Mouse (Mus musculus): ENCODE measurements around the gene Ybx2. TPM values are rescaled to one million over a fixed set of nuclear protein-coding genes. Genes with fewer than 3 reads are reported as not detected.

Ybx2 gene
- total and polyA plus RNA-seq, 3 experiments: 0.25 to 0.39 TPM; not detected in 1

DNA sequence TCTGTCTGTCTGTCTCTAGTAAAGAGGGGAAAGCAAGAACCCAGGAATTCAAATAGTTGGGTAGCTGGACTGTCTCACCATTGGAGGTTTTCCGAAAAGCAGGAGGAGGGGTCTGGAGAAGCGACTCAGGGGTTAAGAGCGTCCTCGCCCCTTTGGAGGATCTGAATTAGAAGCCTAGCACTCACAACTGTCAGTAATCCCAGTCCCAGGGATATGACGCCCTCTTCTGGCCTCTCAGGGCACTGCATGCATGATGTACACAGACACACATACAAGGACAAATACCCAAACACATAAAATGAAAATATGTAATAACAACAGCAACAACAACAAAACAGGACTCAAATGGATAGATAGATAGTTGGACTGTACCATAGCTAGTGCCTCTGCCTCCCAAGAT, 25.0 kb downstream of the Ybx2 start:
- H3K4me1 ChIP-seq (ENCODE audit: control insufficient read depth in 1 of 2, insufficient read depth in 2 of 2): peaks cover 8% of the 10 kb centered on the region in 2 experiments
- no peaks in the 10 kb centered on the region for H3K79me2 ChIP-seq (replicated peaks; ENCODE audit: control insufficient read depth, extremely low read depth, insufficient read depth, poor library complexity, severe bottlenecking)
- H3K27me3 ChIP-seq (replicated peaks): peaks cover 12% of the 10 kb centered on the region
- TF ChIP-seq CTCF (conservative IDR thresholded peaks at IDR 0.05 in 1 of 2, IDR thresholded peaks at IDR 0.05 in 1 of 2; ENCODE audit: low read depth in 2 of 2, low read length in 2 of 2) (peak; percentile 62 to 70), HCFC1 (IDR thresholded peaks at IDR 0.05; ENCODE audit: low read depth, low read length) (no peak), MAX (IDR thresholded peaks at IDR 0.05; ENCODE audit: low read length) (no peak), KAT2A (IDR thresholded peaks at IDR 0.05; ENCODE audit: insufficient replicate concordance, low read length) (no peak), ZC3H11A (IDR thresholded peaks at IDR 0.05; ENCODE audit: low read depth, low read length) (no peak), SMC3 (IDR thresholded peaks at IDR 0.05; ENCODE audit: low read depth, low read length) (peak; percentile 34; the same call in 1 of the 2 replicates), RAD21 (IDR thresholded peaks at IDR 0.05; ENCODE audit: low read depth, low read length) (peak; percentile 25), CHD2 (IDR thresholded peaks at IDR 0.05; ENCODE audit: low read length) (no peak), ZKSCAN1 (IDR thresholded peaks at IDR 0.05; ENCODE audit: borderline replicate concordance, low read depth, low read length) (no peak), MAZ (IDR thresholded peaks at IDR 0.05; ENCODE audit: low read depth, low read length) (no peak), RCOR1 (conservative IDR thresholded peaks at IDR 0.05; ENCODE audit: low read depth, low read length) (no peak), CHD1 (IDR thresholded peaks at IDR 0.05; ENCODE audit: low read depth, low read length) (no peak), BHLHE40 (IDR thresholded peaks at IDR 0.05; ENCODE audit: low read depth, low read length) (no peak), JUN (IDR thresholded peaks at IDR 0.05; ENCODE audit: insufficient read depth, low read depth, low read length) (no peak), IRF4 (IDR thresholded peaks at IDR 0.05; ENCODE audit: low read depth, low read length) (no peak), NELFE (IDR thresholded peaks at IDR 0.05; ENCODE audit: low read depth, low read length) (no peak), SIN3A (IDR thresholded peaks at IDR 0.05; ENCODE audit: low read length) (no peak)
- in situ Hi-C loops (cut with MboI; ENCODE audit: low pct_ligation_motif_present, low pct_unique_long_range_greater_than_20kb, low sequenced_read_pairs) (no loop called here), dilution Hi-C loops (cut with MboI; ENCODE audit: extremely low pct_ligation_motif_present, extremely low pct_unique_long_range_greater_than_20kb, low sequenced_read_pairs) (no loop called here)
- H3K9me3 ChIP-seq (replicated peaks; ENCODE audit: low read length): peaks cover 10% of the 10 kb centered on the region
- peak; percentile 37 for DNase-seq (ENCODE audit: extremely low read depth)
- H3K27ac ChIP-seq (ENCODE audit: insufficient read depth, low read depth): no peak overlapping the region
- H3K9ac ChIP-seq (ENCODE audit: insufficient read depth, low read depth): no peak overlapping the region
- H3K4me2 ChIP-seq (ENCODE audit: insufficient read depth, low read depth, poor library complexity, severe bottlenecking): no peak overlapping the region
- no peaks in the 10 kb centered on the region for H3K36me3 ChIP-seq (replicated peaks in 1 of 2; ENCODE audit: control insufficient read depth in 1 of 2, insufficient read depth in 1 of 2, low read length in 1 of 2)
- no peak overlapping the region for H3K4me3 ChIP-seq (replicated peaks in 1 of 3; ENCODE audit: low read depth in 2 of 3, low read length in 2 of 3, poor library complexity in 1 of 3)

DNA sequence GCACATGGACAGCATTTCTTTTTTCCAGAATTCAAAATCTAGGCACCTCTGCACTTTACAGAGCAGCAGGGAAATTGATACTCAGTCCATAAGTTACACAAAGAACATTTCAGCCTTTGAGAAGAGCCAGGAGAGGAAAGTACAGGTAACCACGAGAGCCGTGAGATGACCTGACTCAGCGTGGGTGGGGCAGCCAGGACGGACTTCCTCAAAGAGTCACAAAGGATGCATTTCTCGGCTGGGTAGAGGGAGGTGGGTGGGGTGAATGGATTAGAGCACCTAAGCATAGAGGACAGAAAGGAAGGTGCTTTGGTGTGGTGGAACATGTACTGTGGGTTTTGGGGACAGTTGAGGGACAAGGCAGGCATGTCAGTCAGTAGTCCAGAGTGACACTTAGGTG, 26.2 kb downstream of the Ybx2 start:
- dilution Hi-C loops (cut with MboI; ENCODE audit: extremely low pct_ligation_motif_present, extremely low pct_unique_long_range_greater_than_20kb, low sequenced_read_pairs) (no loop called here), in situ Hi-C loops (cut with MboI; ENCODE audit: low pct_ligation_motif_present, low pct_unique_long_range_greater_than_20kb, low sequenced_read_pairs) (no loop called here)
- Histone ChIP-seq H3K36me3 (replicated peaks in 1 of 2; ENCODE audit: control insufficient read depth in 1 of 2, insufficient read depth in 1 of 2, low read length in 1 of 2) (peaks cover 0 to 4% of the 10 kb centered on the region in 2 experiments), H3K79me2 (replicated peaks; ENCODE audit: control insufficient read depth, extremely low read depth, insufficient read depth, poor library complexity, severe bottlenecking) (no peaks in the 10 kb centered on the region), H3K9me3 (replicated peaks; ENCODE audit: low read length) (peaks cover 22% of the 10 kb centered on the region), H3K9ac (ENCODE audit: insufficient read depth, low read depth) (no peak overlapping the region), H3K27me3 (replicated peaks) (peaks cover 12% of the 10 kb centered on the region), H3K4me1 (ENCODE audit: control insufficient read depth in 1 of 2, insufficient read depth in 2 of 2) (peaks cover 8% of the 10 kb centered on the region in 2 experiments), H3K27ac (ENCODE audit: insufficient read depth, low read depth) (no peak overlapping the region), H3K4me3 (replicated peaks in 1 of 3; ENCODE audit: low read depth in 2 of 3, low read length in 2 of 3, poor library complexity in 1 of 3) (no peak overlapping the region), H3K4me2 (ENCODE audit: insufficient read depth, low read depth, poor library complexity, severe bottlenecking) (no peak overlapping the region)
- no peak for DNase-seq (ENCODE audit: extremely low read depth)
- TF ChIP-seq JUND (conservative IDR thresholded peaks at IDR 0.05; ENCODE audit: low read depth, low read length) (no peak), MAX (IDR thresholded peaks at IDR 0.05; ENCODE audit: low read length) (no peak), MAFK (IDR thresholded peaks at IDR 0.05; ENCODE audit: insufficient replicate concordance, low read length) (no peak), RAD21 (IDR thresholded peaks at IDR 0.05; ENCODE audit: low read depth, low read length) (no peak), NELFE (IDR thresholded peaks at IDR 0.05; ENCODE audit: low read depth, low read length) (no peak), MXI1 (IDR thresholded peaks at IDR 0.05; ENCODE audit: low read depth, low read length) (no peak), TBP (conservative IDR thresholded peaks at IDR 0.05; ENCODE audit: low read depth, low read length) (no peak), ELF1 (IDR thresholded peaks at IDR 0.05; ENCODE audit: low read depth, low read length) (no peak), SMC3 (IDR thresholded peaks at IDR 0.05; ENCODE audit: low read depth, low read length) (no peak)

All from CH12.LX (cell line).